Mouse (Mus musculus): ENCODE data around the gene Igsf9.

DNA sequence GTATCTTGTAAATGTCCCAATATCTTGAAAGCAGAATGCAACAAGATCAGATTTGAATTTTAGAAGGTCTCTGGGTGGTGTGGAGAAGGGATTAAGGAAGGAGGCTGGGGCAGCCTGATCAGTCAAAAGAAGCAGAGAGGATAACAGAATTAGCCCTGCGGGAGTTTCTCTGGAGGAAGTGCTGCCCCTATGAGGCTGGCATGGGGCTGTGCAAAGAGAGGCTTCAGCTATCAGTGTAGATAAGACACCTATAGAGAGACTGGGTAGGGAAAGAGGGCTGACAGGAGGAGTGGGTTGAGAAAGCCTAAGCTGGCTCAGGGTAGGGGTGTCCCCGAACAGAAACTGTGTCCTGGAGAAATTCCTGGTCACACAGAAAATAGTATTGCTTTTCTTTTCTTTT is 31.4 kb upstream of the Igsf9 start:
- TF ChIP-seq CTCF (IDR thresholded peaks at IDR 0.05; ENCODE audit: low read depth) (peak; percentile 45), EP300 (optimal IDR thresholded peaks at IDR 0.05) (no peak)
